Mouse (Mus musculus) lung, postnatal 0 days (tissue): ENCODE results near the gene Sart3.

Experiments used
- CTCF ChIP-seq: IDR thresholded peaks from 2 replicates; pipeline ENCODE4 v1.5.1; 2016; ENCODE audit warnings: antibody characterized with exemption, mild to moderate bottlenecking
- EP300 ChIP-seq: IDR thresholded peaks from 2 replicates; pipeline ENCODE4 v1.6.1; 2016; ENCODE audit warnings: antibody characterized with exemption, mild to moderate bottlenecking, control low read depth

DNA sequence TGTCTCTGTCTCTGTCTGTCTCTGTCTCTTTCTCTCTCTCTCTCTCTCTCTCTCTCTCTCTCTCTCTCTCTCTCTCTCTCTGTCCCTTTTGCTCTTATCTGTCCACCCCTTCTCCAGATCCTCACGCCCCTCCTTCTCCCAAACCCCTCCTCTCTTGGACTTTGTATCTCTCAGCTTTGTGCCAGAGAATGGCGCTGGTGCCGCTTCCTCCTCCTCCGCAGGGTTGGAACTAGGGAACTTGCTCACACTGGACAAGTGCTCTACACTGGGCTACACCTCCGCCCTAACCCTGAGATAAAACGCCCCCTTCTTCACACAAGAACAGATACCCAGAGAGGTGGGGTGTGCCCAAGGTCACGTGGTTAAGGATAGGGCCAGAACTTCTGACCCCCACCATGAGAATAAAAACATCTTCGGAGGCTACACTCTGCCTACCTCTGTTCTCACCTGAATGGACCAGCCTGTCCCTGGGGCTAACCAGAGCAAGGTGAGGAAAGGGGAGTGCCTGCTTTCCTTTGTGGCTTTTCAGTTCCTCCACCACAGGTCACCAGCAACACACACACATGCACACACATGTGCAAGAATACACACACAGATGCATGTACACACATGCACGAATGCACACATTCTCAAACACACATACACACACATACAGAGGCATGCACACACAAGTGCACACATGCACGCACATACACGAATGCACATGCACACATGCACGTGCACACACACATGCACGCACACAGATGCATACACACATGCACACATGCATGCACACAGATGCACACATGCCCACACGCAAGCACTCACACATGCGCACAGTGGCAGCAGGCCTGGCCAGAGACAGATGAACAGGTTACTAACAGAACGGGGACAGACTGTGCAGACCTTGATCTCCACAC is 19.1 kb upstream of the Sart3 start:
- no peak for TF ChIP-seq CTCF
- no peak for TF ChIP-seq EP300
